Mouse (Mus musculus) kidney, embryonic 16.5 days (tissue): ENCODE data around the gene Cdh13. TPM values are rescaled to one million over a fixed set of nuclear protein-coding genes. Genes with fewer than 3 reads are reported as not detected.

Experiments
- ATAC-seq: fragments of 200-750 bp; cut with Nextera tagmentation; 2 replicates; pipeline ENCODE4 v1.8.0; 2017; ENCODE audit warnings: moderate TSS enrichment; ENCODE audit not compliant: low FRiP score, low TSS enrichment
- H3K27ac ChIP-seq: fragments of 300-500 bp; sonication (generic); 2 replicates; pipeline ENCODE4 v1.5.1; 2014; ENCODE audit warnings: low read length
- H3K27me3 ChIP-seq: fragments of 300-500 bp; sonication (generic); 2 replicates; pipeline ENCODE4 v1.6.1; 2014; ENCODE audit warnings: low read length, control low read depth, mixed read lengths; ENCODE audit not compliant: insufficient read depth
- H3K36me3 ChIP-seq: fragments of 300-500 bp; sonication (generic); 2 replicates; pipeline ENCODE4 v1.6.1; 2014; ENCODE audit warnings: low read length, control low read depth, mixed read lengths; ENCODE audit not compliant: insufficient read depth
- H3K4me1 ChIP-seq: fragments of 300-500 bp; sonication (generic); 2 replicates; pipeline ENCODE4 v1.6.1; 2014; ENCODE audit warnings: low read length, control low read depth, mixed read lengths; ENCODE audit not compliant: insufficient read depth
- H3K4me2 ChIP-seq: fragments of 300-500 bp; sonication (generic); replicated peaks from 2 replicates; pipeline ENCODE4 v1.6.1; 2014; ENCODE audit warnings: low read depth, low read length
- H3K4me3 ChIP-seq: fragments of 300-500 bp; sonication (generic); 2 replicates; pipeline ENCODE4 v1.5.1; 2014; ENCODE audit warnings: mild to moderate bottlenecking, low read length
- H3K9ac ChIP-seq: fragments of 300-500 bp; sonication (generic); replicated peaks from 2 replicates; pipeline ENCODE4 v1.6.1; 2014; ENCODE audit warnings: low read length
- H3K9me3 ChIP-seq: fragments of 300-500 bp; sonication (generic); 2 replicates; pipeline ENCODE4 v1.6.1; 2016; ENCODE audit warnings: low read length, control low read depth
- WGBS: fragments of 180-500 bp; shearing (Covaris S2); extraction: QIAGEN DNeasy Blood & Tissue Kit; methylation state at CpG from one replicate; pipeline ENCODE4 v1.1.7; 2014; 5-methylcytosine and 5-hydroxymethylcytosine counted together
- polyA plus RNA-seq: library from polyadenylated mRNA; unstranded; fragments of >200 nt; fragmentation: Nextera tagmentation; extraction: Ambion mirVana; gene quantifications from 2 replicates; pipeline ENCODE4 v1.2.1, GENCODE M21; 2015

The Cdh13 gene
- polyA plus RNA-seq, 1 experiment from 2014 or later = 2.0 TPM

- H3K36me3 ChIP-seq = no peaks in the 10 kb centered on the region
- H3K9ac ChIP-seq = no peak overlapping the region
- no peaks in the 10 kb centered on the region for H3K9me3 ChIP-seq
- no peak overlapping the region for H3K27ac ChIP-seq
- 79% methylated on average over 7 of the region's 7 CpGs for WGBS
- no peak overlapping the region for H3K4me3 ChIP-seq
- H3K4me2 ChIP-seq = no peak overlapping the region
- no peaks in the 10 kb centered on the region for H3K27me3 ChIP-seq
- ATAC-seq = no peak
- H3K4me1 ChIP-seq = no peaks in the 10 kb centered on the region
Measured at GRCm38 (mm10) chr8:118334933-118335332, 51.4 kb downstream of the Cdh13 start.

- ATAC-seq = no peak
- H3K4me1 ChIP-seq = no peaks in the 10 kb centered on the region
- H3K27ac ChIP-seq = no peak overlapping the region
- WGBS = 83% methylated on average over 3 of the region's 3 CpGs
- no peaks in the 10 kb centered on the region for H3K9me3 ChIP-seq
- no peak overlapping the region for H3K4me3 ChIP-seq
- no peak overlapping the region for H3K9ac ChIP-seq
- H3K36me3 ChIP-seq = no peaks in the 10 kb centered on the region
- no peaks in the 10 kb centered on the region for H3K27me3 ChIP-seq
- H3K4me2 ChIP-seq = no peak overlapping the region
Measured at GRCm38 (mm10) chr8:118339711-118340110, 56.2 kb downstream of the Cdh13 start.

GRCm38 (mm10) chr8:118343267-118343666, 59.7 kb downstream of the Cdh13 start:
- no peak for ATAC-seq
- Histone ChIP-seq H3K9me3 (no peaks in the 10 kb centered on the region), H3K9ac (no peak overlapping the region), H3K4me2 (no peak overlapping the region), H3K27me3 (no peaks in the 10 kb centered on the region), H3K4me1 (no peaks in the 10 kb centered on the region), H3K27ac (no peak overlapping the region), H3K36me3 (no peaks in the 10 kb centered on the region), H3K4me3 (no peak overlapping the region)
- WGBS = 73% methylated on average over 4 of the region's 4 CpGs

- no peaks in the 10 kb centered on the region for H3K9me3 ChIP-seq
- WGBS = 88% methylated on average over 9 of the region's 9 CpGs
- no peak overlapping the region for H3K9ac ChIP-seq
- no peak overlapping the region for H3K27ac ChIP-seq
- no peaks in the 10 kb centered on the region for H3K4me1 ChIP-seq
- ATAC-seq = no peak
- no peak overlapping the region for H3K4me2 ChIP-seq
- no peak overlapping the region for H3K4me3 ChIP-seq
- H3K27me3 ChIP-seq = no peaks in the 10 kb centered on the region
- H3K36me3 ChIP-seq = no peaks in the 10 kb centered on the region
Measured at GRCm38 (mm10) chr8:118348710-118349489, 65.4 kb downstream of the Cdh13 start.

GRCm38 (mm10) chr8:118350136-118350535, 66.6 kb downstream of the Cdh13 start:
- Histone ChIP-seq H3K27ac (no peak overlapping the region), H3K4me3 (no peak overlapping the region), H3K27me3 (no peaks in the 10 kb centered on the region), H3K4me2 (no peak overlapping the region), H3K9me3 (no peaks in the 10 kb centered on the region), H3K4me1 (no peaks in the 10 kb centered on the region), H3K9ac (no peak overlapping the region), H3K36me3 (no peaks in the 10 kb centered on the region)
- ATAC-seq = no peak
- WGBS = 72% methylated on average over 7 of the region's 7 CpGs

- H3K9me3 ChIP-seq = no peaks in the 10 kb centered on the region
- 68% methylated on average over 4 of the region's 4 CpGs for WGBS
Measured at GRCm38 (mm10) chr8:118353022-118353421, 69.5 kb downstream of the Cdh13 start.

GRCm38 (mm10) chr8:118357067-118357466, 73.5 kb downstream of the Cdh13 start:
- Histone ChIP-seq H3K4me1 (no peaks in the 10 kb centered on the region), H3K27ac (no peak overlapping the region), H3K36me3 (no peaks in the 10 kb centered on the region), H3K27me3 (no peaks in the 10 kb centered on the region), H3K4me3 (no peak overlapping the region), H3K9ac (no peak overlapping the region), H3K4me2 (no peak overlapping the region), H3K9me3 (no peaks in the 10 kb centered on the region)
- 96% methylated on average over 5 of the region's 5 CpGs for WGBS
- no peak for ATAC-seq

More at GRCm38 (mm10) chr8:118353022-118353421, 69.5 kb downstream of the Cdh13 start:
- H3K27ac ChIP-seq = no peak overlapping the region
- no peak overlapping the region for H3K9ac ChIP-seq
- no peak for ATAC-seq
- no peaks in the 10 kb centered on the region for H3K36me3 ChIP-seq
- no peaks in the 10 kb centered on the region for H3K27me3 ChIP-seq
- no peak overlapping the region for H3K4me2 ChIP-seq
- no peak overlapping the region for H3K4me3 ChIP-seq
- H3K4me1 ChIP-seq = no peaks in the 10 kb centered on the region

GRCm38 (mm10) chr8:118357596-118357995, 74.1 kb downstream of the Cdh13 start:
- ATAC-seq = no peak
- 85% methylated on average over 7 of the region's 7 CpGs for whole genome bisulfite sequencing

GRCm38 (mm10) chr8:118363781-118364180, 80.2 kb downstream of the Cdh13 start:
- Histone ChIP-seq H3K27me3 (no peaks in the 10 kb centered on the region), H3K27ac (no peak overlapping the region), H3K36me3 (no peaks in the 10 kb centered on the region), H3K4me2 (no peak overlapping the region), H3K4me3 (no peak overlapping the region), H3K9me3 (no peaks in the 10 kb centered on the region), H3K9ac (no peak overlapping the region), H3K4me1 (no peaks in the 10 kb centered on the region)
- ATAC-seq = no peak
- 65% methylated on average over 3 of the region's 3 CpGs for WGBS

More at GRCm38 (mm10) chr8:118357596-118357995, 74.1 kb downstream of the Cdh13 start:
- H3K4me2 ChIP-seq = no peak overlapping the region
- no peak overlapping the region for H3K27ac ChIP-seq
- H3K9ac ChIP-seq = no peak overlapping the region
- no peaks in the 10 kb centered on the region for H3K4me1 ChIP-seq
- H3K27me3 ChIP-seq = no peaks in the 10 kb centered on the region
- H3K9me3 ChIP-seq = no peaks in the 10 kb centered on the region
- no peak overlapping the region for H3K4me3 ChIP-seq
- no peaks in the 10 kb centered on the region for H3K36me3 ChIP-seq

- no peak for ATAC-seq
- Histone ChIP-seq H3K4me2 (no peak overlapping the region), H3K9ac (no peak overlapping the region), H3K4me1 (no peaks in the 10 kb centered on the region), H3K9me3 (no peaks in the 10 kb centered on the region), H3K27ac (no peak overlapping the region), H3K4me3 (no peak overlapping the region), H3K36me3 (no peaks in the 10 kb centered on the region), H3K27me3 (no peaks in the 10 kb centered on the region)
- WGBS = 82% methylated on average over 3 of the region's 3 CpGs
Measured at GRCm38 (mm10) chr8:118373092-118373491, 89.6 kb downstream of the Cdh13 start.
